Mouse (Mus musculus): ENCODE results near the gene Pnkd. TPM values are rescaled to one million over a fixed set of nuclear protein-coding genes. Genes with fewer than 3 reads are reported as not detected.
"Not testable (repeated sequence)": the region's sequence is repeated elsewhere in the genome, so short reads cannot be mapped to it uniquely, and the experiment has no call there.

The Pnkd gene
- total RNA-seq, 2 experiments from 2014 or later, result 22.8 to 50.1 TPM

GRCm38 (mm10) chr1:74313049-74313692, 28.4 kb downstream of the Pnkd start:
- peak; percentile 93 for ATAC-seq (replicated peaks; ENCODE audit: low FRiP score, low TSS enrichment, poor library complexity, severe bottlenecking)

- ATAC-seq (replicated peaks; ENCODE audit: low FRiP score, low TSS enrichment, poor library complexity, severe bottlenecking), result no peak
These were observed 30.1 kb downstream of the Pnkd start for GRCm38 (mm10) chr1:74314796-74315195.

GRCm38 (mm10) chr1:74316114-74316827, 31.5 kb downstream of the Pnkd start:
- ATAC-seq (replicated peaks; ENCODE audit: low FRiP score, low TSS enrichment, poor library complexity, severe bottlenecking), result no peak

- no peak for ATAC-seq (replicated peaks; ENCODE audit: low FRiP score, low TSS enrichment, poor library complexity, severe bottlenecking)
These were observed 34.0 kb downstream of the Pnkd start for GRCm38 (mm10) chr1:74318711-74319110.

GRCm38 (mm10) chr1:74321396-74321795, 36.7 kb downstream of the Pnkd start:
- ATAC-seq (replicated peaks; ENCODE audit: low FRiP score, low TSS enrichment, poor library complexity, severe bottlenecking), result no peak

- not testable (repeated sequence) for ATAC-seq (replicated peaks; ENCODE audit: low FRiP score, low TSS enrichment, poor library complexity, severe bottlenecking)
These were observed 42.2 kb downstream of the Pnkd start for GRCm38 (mm10) chr1:74326916-74327315.

- no peak for ATAC-seq (replicated peaks; ENCODE audit: low FRiP score, low TSS enrichment, poor library complexity, severe bottlenecking)
These were observed 45.2 kb downstream of the Pnkd start for GRCm38 (mm10) chr1:74329899-74330431.

- ATAC-seq (replicated peaks; ENCODE audit: low FRiP score, low TSS enrichment, poor library complexity, severe bottlenecking), result peak; percentile 25
These were observed 46.4 kb downstream of the Pnkd start for GRCm38 (mm10) chr1:74331046-74331681.

- ATAC-seq (replicated peaks; ENCODE audit: low FRiP score, low TSS enrichment, poor library complexity, severe bottlenecking), result peak; percentile 81
These were observed 47.6 kb downstream of the Pnkd start for GRCm38 (mm10) chr1:74332241-74332763.

GRCm38 (mm10) chr1:74332930-74333329, 48.2 kb downstream of the Pnkd start:
- no peak for ATAC-seq (replicated peaks; ENCODE audit: low FRiP score, low TSS enrichment, poor library complexity, severe bottlenecking)

- no peak for ATAC-seq (replicated peaks; ENCODE audit: low FRiP score, low TSS enrichment, poor library complexity, severe bottlenecking)
These were observed 49.9 kb downstream of the Pnkd start for GRCm38 (mm10) chr1:74334607-74335006.

GRCm38 (mm10) chr1:74335033-74335432, 50.3 kb downstream of the Pnkd start:
- no peak for ATAC-seq (replicated peaks; ENCODE audit: low FRiP score, low TSS enrichment, poor library complexity, severe bottlenecking)

- ATAC-seq (replicated peaks; ENCODE audit: low FRiP score, low TSS enrichment, poor library complexity, severe bottlenecking), result no peak
These were observed 50.9 kb downstream of the Pnkd start for GRCm38 (mm10) chr1:74335436-74336170.

GRCm38 (mm10) chr1:74337241-74337771, 52.6 kb downstream of the Pnkd start:
- ATAC-seq (replicated peaks; ENCODE audit: low FRiP score, low TSS enrichment, poor library complexity, severe bottlenecking), result no peak

- no peak for ATAC-seq (replicated peaks; ENCODE audit: low FRiP score, low TSS enrichment, poor library complexity, severe bottlenecking)
These were observed 53.3 kb downstream of the Pnkd start for GRCm38 (mm10) chr1:74338013-74338412.

GRCm38 (mm10) chr1:74338626-74339025, 53.9 kb downstream of the Pnkd start:
- ATAC-seq (replicated peaks; ENCODE audit: low FRiP score, low TSS enrichment, poor library complexity, severe bottlenecking), result no peak

- no peak for ATAC-seq (replicated peaks; ENCODE audit: low FRiP score, low TSS enrichment, poor library complexity, severe bottlenecking)
These were observed 55.2 kb downstream of the Pnkd start for GRCm38 (mm10) chr1:74339917-74340316.

- peak; percentile 23; the same call in 1 of the 2 replicates for ATAC-seq (replicated peaks; ENCODE audit: low FRiP score, low TSS enrichment, poor library complexity, severe bottlenecking)
These were observed 55.6 kb downstream of the Pnkd start for GRCm38 (mm10) chr1:74340361-74340764.

- not testable (repeated sequence) for ATAC-seq (replicated peaks; ENCODE audit: low FRiP score, low TSS enrichment, poor library complexity, severe bottlenecking)
These were observed 56.3 kb downstream of the Pnkd start for GRCm38 (mm10) chr1:74340992-74341391.
